Mouse (Mus musculus) heart, embryonic 13.5 days (tissue): ENCODE results near the gene Zkscan5. TPM values are rescaled to one million over a fixed set of nuclear protein-coding genes. Genes with fewer than 3 reads are reported as not detected.
A peak's percentile ranks its signal among the peaks of the same experiment; 100 is the strongest.

Experiments
- ATAC-seq: fragments of 200-750 bp; cut with Nextera tagmentation; 2 replicates; pipeline ENCODE4 v1.8.0; 2017; ENCODE audit warnings: moderate TSS enrichment; ENCODE audit not compliant: insufficient number of reproducible peaks, low FRiP score, low TSS enrichment; ENCODE audit errors: extremely low read depth
- H3K27ac ChIP-seq: fragments of 300-500 bp; sonication (generic); replicated peaks from 2 replicates; pipeline ENCODE4 v1.5.1; 2015; ENCODE audit warnings: moderate library complexity, mild to moderate bottlenecking, inconsistent platforms
- H3K27me3 ChIP-seq: fragments of 300-500 bp; sonication (generic); replicated peaks from 2 replicates; pipeline ENCODE4 v1.6.1; 2015; ENCODE audit warnings: mild to moderate bottlenecking, inconsistent platforms
- H3K36me3 ChIP-seq: fragments of 300-500 bp; sonication (generic); 2 replicates; pipeline ENCODE4 v1.6.1; 2015; ENCODE audit warnings: mild to moderate bottlenecking, inconsistent platforms
- H3K4me1 ChIP-seq: fragments of 300-500 bp; sonication (generic); 2 replicates; pipeline ENCODE4 v1.6.1; 2015; ENCODE audit warnings: inconsistent platforms
- H3K4me2 ChIP-seq: fragments of 300-500 bp; sonication (generic); 2 replicates; pipeline ENCODE4 v1.6.1; 2015; ENCODE audit warnings: inconsistent platforms, mild to moderate bottlenecking, moderate library complexity
- H3K4me3 ChIP-seq: fragments of 300-500 bp; sonication (generic); 2 replicates; pipeline ENCODE4 v1.5.1; 2015; ENCODE audit warnings: moderate library complexity, mild to moderate bottlenecking, inconsistent platforms
- H3K9ac ChIP-seq: fragments of 300-500 bp; sonication (generic); 2 replicates; pipeline ENCODE4 v1.6.1; 2015; ENCODE audit warnings: inconsistent platforms, mild to moderate bottlenecking, moderate library complexity
- H3K9me3 ChIP-seq: fragments of 300-500 bp; sonication (generic); 2 replicates; pipeline ENCODE4 v1.6.1; 2016; ENCODE audit warnings: inconsistent platforms
- WGBS: fragments of 180-500 bp; shearing (Covaris S2); methylation state at CpG from one replicate; pipeline ENCODE4 v1.1.7; 2015; ENCODE audit warnings: mixed read lengths; 5-methylcytosine and 5-hydroxymethylcytosine counted together
- polyA plus RNA-seq: library from polyadenylated mRNA; unstranded; fragments of >200 nt; fragmentation: Nextera tagmentation; extraction: Ambion mirVana; gene quantifications from 2 replicates; pipeline ENCODE4 v1.2.1, GENCODE M21; 2015

Zkscan5 gene
- polyA plus RNA-seq, result 9.5 and 10.9 TPM in 2 replicates

- Histone ChIP-seq H3K4me1 (peaks cover 31% of the 10 kb centered on the region), H3K36me3 (peaks cover 23% of the 10 kb centered on the region), H3K4me3 (peak within 1 kb of the TSS; percentile 74), H3K27ac (peak within 1 kb of the TSS; percentile 95), H3K9me3 (no peaks in the 10 kb centered on the region), H3K27me3 (no peaks in the 10 kb centered on the region), H3K4me2 (peak within 1 kb of the TSS; percentile 80), H3K9ac (peak within 1 kb of the TSS; percentile 85)
- WGBS, result under 1% methylated on average over 22 of the region's 22 CpGs
- ATAC-seq, result peak; percentile 87
Measured at GRCm38 (mm10) chr5:145203936-145204691, at the start of gene Zkscan5. Gene Zkscan5 (plus strand): TSS chr5:145204562.

- H3K27me3 ChIP-seq, result no peaks in the 10 kb centered on the region
- no peak overlapping the region for H3K9ac ChIP-seq
- H3K9me3 ChIP-seq, result no peaks in the 10 kb centered on the region
- H3K27ac ChIP-seq, result no peak overlapping the region
- H3K36me3 ChIP-seq, result peaks cover 84% of the 10 kb centered on the region
- no peak overlapping the region for H3K4me3 ChIP-seq
- H3K4me1 ChIP-seq, result peaks cover 27% of the 10 kb centered on the region
- no peak for ATAC-seq
- no peak overlapping the region for H3K4me2 ChIP-seq
- WGBS, result 94% methylated on average over 14 of the region's 14 CpGs
Measured at GRCm38 (mm10) chr5:145161361-145161760, 43.0 kb upstream of the Zkscan5 start.

- 49% methylated on average over 3 of the region's 3 CpGs for WGBS
- Histone ChIP-seq H3K27me3 (no peaks in the 10 kb centered on the region), H3K4me1 (peaks cover 41% of the 10 kb centered on the region), H3K4me3 (peak overlapping the region; percentile 13), H3K4me2 (peak overlapping the region; percentile 97), H3K9me3 (no peaks in the 10 kb centered on the region), H3K9ac (peak overlapping the region; percentile 37), H3K36me3 (peaks cover 53% of the 10 kb centered on the region), H3K27ac (no peak overlapping the region)
- ATAC-seq, result no peak
Measured at GRCm38 (mm10) chr5:145164710-145165109, 39.7 kb upstream of the Zkscan5 start.

GRCm38 (mm10) chr5:145165184-145165583 lies 39.2 kb upstream of the Zkscan5 start:
- ATAC-seq, result no peak
- 86% methylated on average over 15 of the region's 15 CpGs for WGBS
- no peaks in the 10 kb centered on the region for H3K9me3 ChIP-seq
- H3K27ac ChIP-seq, result no peak overlapping the region
- H3K4me1 ChIP-seq, result peaks cover 41% of the 10 kb centered on the region
- H3K27me3 ChIP-seq, result no peaks in the 10 kb centered on the region
- peak overlapping the region; percentile 13; the same call in 1 of the 2 replicates for H3K4me3 ChIP-seq
- H3K36me3 ChIP-seq, result peaks cover 51% of the 10 kb centered on the region
- peak overlapping the region; percentile 97 for H3K4me2 ChIP-seq
- peak overlapping the region; percentile 37 for H3K9ac ChIP-seq

GRCm38 (mm10) chr5:145166536-145167305 lies 37.6 kb upstream of the Zkscan5 start, which contains the start of the genes Ptcd1 and Cpsf4:
Gene Ptcd1 (minus strand): TSS chr5:145167108.
Gene Cpsf4 (plus strand): TSS chr5:145167213.
- no peaks in the 10 kb centered on the region for H3K9me3 ChIP-seq
- peak; percentile 90 for ATAC-seq
- H3K4me1 ChIP-seq, result peaks cover 41% of the 10 kb centered on the region
- H3K9ac ChIP-seq, result peak within 1 kb of the TSS; percentile 99
- WGBS, result under 1% methylated on average over 51 of the region's 51 CpGs
- H3K4me2 ChIP-seq, result peak within 1 kb of the TSS; percentile 97
- no peaks in the 10 kb centered on the region for H3K27me3 ChIP-seq
- H3K36me3 ChIP-seq, result peaks cover 51% of the 10 kb centered on the region
- H3K27ac ChIP-seq, result peak within 1 kb of the TSS; percentile 92
- H3K4me3 ChIP-seq, result peak within 1 kb of the TSS; percentile 98

- peak overlapping the region; percentile 99 for H3K9ac ChIP-seq
- WGBS, result 1% methylated on average over 27 of the region's 28 CpGs
- H3K4me2 ChIP-seq, result peak overlapping the region; percentile 97
- H3K4me3 ChIP-seq, result peak overlapping the region; percentile 98
- no peak for ATAC-seq
- no peaks in the 10 kb centered on the region for H3K9me3 ChIP-seq
- H3K36me3 ChIP-seq, result peaks cover 52% of the 10 kb centered on the region
- peak overlapping the region; percentile 92 for H3K27ac ChIP-seq
- peaks cover 41% of the 10 kb centered on the region for H3K4me1 ChIP-seq
- H3K27me3 ChIP-seq, result no peaks in the 10 kb centered on the region
Measured at GRCm38 (mm10) chr5:145167306-145167661, 37.1 kb upstream of the Zkscan5 start.

GRCm38 (mm10) chr5:145178461-145178980 lies 25.8 kb upstream of the Zkscan5 start:
- H3K36me3 ChIP-seq, result peaks cover 100% of the 10 kb centered on the region
- H3K4me3 ChIP-seq, result no peak overlapping the region
- no peak overlapping the region for H3K9ac ChIP-seq
- no peak for ATAC-seq
- H3K9me3 ChIP-seq, result no peaks in the 10 kb centered on the region
- H3K27me3 ChIP-seq, result no peaks in the 10 kb centered on the region
- H3K27ac ChIP-seq, result no peak overlapping the region
- 84% methylated on average over 18 of the region's 18 CpGs for WGBS
- no peaks in the 10 kb centered on the region for H3K4me1 ChIP-seq
- H3K4me2 ChIP-seq, result no peak overlapping the region

- Histone ChIP-seq H3K9me3 (no peaks in the 10 kb centered on the region), H3K27me3 (no peaks in the 10 kb centered on the region), H3K4me2 (no peak overlapping the region), H3K4me3 (no peak overlapping the region), H3K36me3 (peaks cover 93% of the 10 kb centered on the region), H3K4me1 (peaks cover 21% of the 10 kb centered on the region), H3K27ac (no peak overlapping the region), H3K9ac (no peak overlapping the region)
- no peak for ATAC-seq
- WGBS, result 87% methylated on average over 2 of the region's 2 CpGs
Measured at GRCm38 (mm10) chr5:145185244-145185643, 19.1 kb upstream of the Zkscan5 start.

- peak overlapping the region; percentile 89 for H3K9ac ChIP-seq
- H3K4me3 ChIP-seq, result peak overlapping the region; percentile 83
- no peak for ATAC-seq
- H3K9me3 ChIP-seq, result no peaks in the 10 kb centered on the region
- no peaks in the 10 kb centered on the region for H3K27me3 ChIP-seq
- no peak overlapping the region for H3K27ac ChIP-seq
- H3K4me1 ChIP-seq, result peaks cover 32% of the 10 kb centered on the region
- 84% methylated on average over 6 of the region's 6 CpGs for WGBS
- H3K36me3 ChIP-seq, result peaks cover 60% of the 10 kb centered on the region
- H3K4me2 ChIP-seq, result peak overlapping the region; percentile 86
Measured at GRCm38 (mm10) chr5:145189416-145189815, 14.9 kb upstream of the Zkscan5 start.

- Histone ChIP-seq H3K4me2 (peak overlapping the region; percentile 86), H3K36me3 (peaks cover 60% of the 10 kb centered on the region), H3K27ac (peak overlapping the region; percentile 91), H3K9me3 (no peaks in the 10 kb centered on the region), H3K9ac (peak overlapping the region; percentile 89), H3K4me1 (peaks cover 32% of the 10 kb centered on the region), H3K4me3 (peak overlapping the region; percentile 83), H3K27me3 (no peaks in the 10 kb centered on the region)
- WGBS, result 21% methylated on average over 5 of the region's 5 CpGs
- no peak for ATAC-seq
Measured at GRCm38 (mm10) chr5:145190373-145190772, 14.0 kb upstream of the Zkscan5 start.
